Mouse (Mus musculus) hindbrain, postnatal 0 days (tissue): ENCODE measurements at regions not wholly inside any gene's neighbourhood (a gene's known extent, or its start where the extent isn't known, plus 50 kb on each side); places are given as distances from the start of the nearest gene placed in this dataset.

Experiments used
- ATAC-seq: fragments of 200-750 bp; cut with Nextera tagmentation; 2 replicates; pipeline ENCODE4 v1.8.0; 2017; ENCODE audit warnings: mild to moderate bottlenecking, moderate TSS enrichment, moderate library complexity
- DNase-seq: peaks from one replicate; pipeline ENCODE4 v3.0.0-alpha.2; 2015; ENCODE audit warnings: low spot score
- H3K27ac ChIP-seq: fragments of 300-500 bp; sonication (generic); 2 replicates; pipeline ENCODE4 v1.5.1; 2014; ENCODE audit warnings: mild to moderate bottlenecking
- H3K27me3 ChIP-seq: fragments of 300-500 bp; sonication (generic); 2 replicates; pipeline ENCODE4 v1.6.1; 2014; ENCODE audit warnings: low read length, mixed read lengths; ENCODE audit not compliant: insufficient read depth
- H3K36me3 ChIP-seq: fragments of 300-500 bp; sonication (generic); 2 replicates; pipeline ENCODE4 v1.6.1; 2014; ENCODE audit warnings: low read length, mixed read lengths; ENCODE audit not compliant: insufficient read depth
- H3K4me1 ChIP-seq: fragments of 300-500 bp; sonication (generic); 2 replicates; pipeline ENCODE4 v1.6.1; 2014; ENCODE audit warnings: antibody characterized with exemption, low read length, mixed read lengths; ENCODE audit not compliant: insufficient read depth
- H3K4me2 ChIP-seq: fragments of 300-500 bp; sonication (generic); 2 replicates; pipeline ENCODE4 v1.6.1; 2014; ENCODE audit warnings: low read depth, mild to moderate bottlenecking, low read length, moderate library complexity, mixed read lengths
- H3K4me3 ChIP-seq: fragments of 300-500 bp; sonication (generic); 2 replicates; pipeline ENCODE4 v1.5.1; 2014; ENCODE audit warnings: low read length
- H3K9ac ChIP-seq: fragments of 300-500 bp; sonication (generic); replicated peaks from 2 replicates; pipeline ENCODE4 v1.6.1; 2014; ENCODE audit warnings: mild to moderate bottlenecking, low read length, moderate library complexity, mixed read lengths
- H3K9me3 ChIP-seq: fragments of 300-500 bp; sonication (generic); 2 replicates; pipeline ENCODE4 v1.6.1; 2016; ENCODE audit warnings: low read length, mixed read lengths
- CTCF ChIP-seq: IDR thresholded peaks from 2 replicates; pipeline ENCODE4 v1.5.1; 2016; ENCODE audit warnings: antibody characterized with exemption, control low read depth, low read depth
- WGBS: fragments of 180-500 bp; shearing (Covaris S2); extraction: QIAGEN DNeasy Blood & Tissue Kit; methylation state at CpG from one replicate; pipeline ENCODE4 v1.1.7; 2014; 5-methylcytosine and 5-hydroxymethylcytosine counted together

DNA sequence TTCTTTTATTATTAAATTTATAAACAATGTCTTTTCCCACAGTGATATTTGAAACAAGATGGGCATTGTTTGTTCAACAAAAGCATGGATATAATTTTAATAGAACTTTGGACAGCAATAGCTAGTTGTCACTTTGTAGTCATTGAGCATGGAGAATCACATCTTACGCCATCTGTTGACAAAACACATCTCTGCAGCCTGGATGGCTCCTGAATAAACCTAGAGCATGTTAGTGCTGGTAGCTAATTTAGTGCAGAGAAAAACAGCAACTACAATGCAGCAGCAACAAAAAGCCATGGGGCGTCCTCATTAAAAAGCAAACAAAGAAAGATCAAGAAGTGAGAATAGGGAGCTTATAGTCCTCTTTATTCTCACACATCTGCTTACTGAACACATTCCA lies 900.9 kb upstream of the Cdh7 start:
- peak; percentile 8 for DNase-seq
- ATAC-seq: no peak
- Histone ChIP-seq H3K4me2 (no peak overlapping the region), H3K4me1 (no peaks in the 10 kb centered on the region), H3K9me3 (no peaks in the 10 kb centered on the region), H3K36me3 (no peaks in the 10 kb centered on the region), H3K27me3 (no peaks in the 10 kb centered on the region), H3K9ac (no peak overlapping the region), H3K27ac (no peak overlapping the region), H3K4me3 (no peak overlapping the region)
- no peak for TF ChIP-seq CTCF
- 56% methylated on average over 2 of the region's 2 CpGs for WGBS

DNA sequence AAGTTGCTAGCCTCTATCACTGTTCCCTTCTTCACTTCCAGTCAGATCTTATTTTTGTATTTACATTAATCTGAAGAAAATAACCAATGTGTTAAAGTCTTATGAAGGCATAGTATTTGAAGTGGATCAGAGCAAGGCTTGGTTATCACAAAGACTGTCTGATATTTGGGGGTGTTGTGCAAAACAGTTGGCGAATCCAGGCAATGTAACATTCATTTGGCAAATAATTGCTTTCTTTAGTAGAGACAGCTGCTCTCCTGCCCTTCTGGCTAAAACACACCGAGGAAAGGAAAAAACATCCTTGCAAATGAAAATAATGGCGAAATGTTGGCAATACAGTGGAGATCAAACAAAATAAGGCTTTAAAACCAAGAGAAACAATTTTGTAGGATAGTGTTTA lies 896.1 kb upstream of the Cdh7 start:
- H3K9ac ChIP-seq: no peak overlapping the region
- no peak overlapping the region for H3K4me3 ChIP-seq
- DNase-seq: peak; percentile 5
- no peaks in the 10 kb centered on the region for H3K27me3 ChIP-seq
- no peak for ATAC-seq
- no peak overlapping the region for H3K27ac ChIP-seq
- no peak for TF ChIP-seq CTCF
- WGBS: 61% methylated on average over 3 of the region's 3 CpGs
- H3K36me3 ChIP-seq: no peaks in the 10 kb centered on the region
- H3K4me1 ChIP-seq: no peaks in the 10 kb centered on the region
- no peak overlapping the region for H3K4me2 ChIP-seq
- H3K9me3 ChIP-seq: no peaks in the 10 kb centered on the region

DNA sequence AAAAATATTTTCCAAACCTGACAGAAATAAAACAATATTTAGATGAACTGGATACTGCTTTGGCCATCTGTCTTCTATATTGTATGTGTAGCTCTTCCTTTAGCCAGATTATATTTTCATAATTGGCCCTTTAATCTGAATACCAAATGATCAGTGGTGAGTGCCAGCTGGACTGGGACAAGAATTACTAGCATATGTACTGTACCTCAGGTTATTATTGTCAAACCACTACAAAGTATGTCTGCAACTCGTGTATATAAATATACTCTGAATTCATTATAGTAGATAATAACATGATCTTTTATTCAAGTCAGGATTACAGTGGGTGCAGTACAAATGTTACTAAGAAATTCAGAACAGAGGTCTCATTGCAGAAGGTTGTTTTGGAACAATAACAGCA lies 877.2 kb upstream of the Cdh7 start:
- no peak overlapping the region for H3K9ac ChIP-seq
- H3K4me2 ChIP-seq: no peak overlapping the region
- no peak overlapping the region for H3K4me3 ChIP-seq
- no peaks in the 10 kb centered on the region for H3K9me3 ChIP-seq
- no peaks in the 10 kb centered on the region for H3K36me3 ChIP-seq
- no peak overlapping the region for H3K27ac ChIP-seq
- no peaks in the 10 kb centered on the region for H3K27me3 ChIP-seq
- no peaks in the 10 kb centered on the region for H3K4me1 ChIP-seq
- TF ChIP-seq CTCF: no peak
- ATAC-seq (no peak), DNase-seq (no peak)
- WGBS: 38% methylated on average over 1 of the region's 1 CpGs
